Mouse (Mus musculus): ENCODE measurements around the gene Tmem79. TPM values are rescaled to one million over a fixed set of nuclear protein-coding genes. Genes with fewer than 3 reads are reported as not detected.

Gene Tmem79
- total and polyA plus RNA-seq, 3 experiments, result 1.6 to 3.7 (median 3.2) TPM

DNA sequence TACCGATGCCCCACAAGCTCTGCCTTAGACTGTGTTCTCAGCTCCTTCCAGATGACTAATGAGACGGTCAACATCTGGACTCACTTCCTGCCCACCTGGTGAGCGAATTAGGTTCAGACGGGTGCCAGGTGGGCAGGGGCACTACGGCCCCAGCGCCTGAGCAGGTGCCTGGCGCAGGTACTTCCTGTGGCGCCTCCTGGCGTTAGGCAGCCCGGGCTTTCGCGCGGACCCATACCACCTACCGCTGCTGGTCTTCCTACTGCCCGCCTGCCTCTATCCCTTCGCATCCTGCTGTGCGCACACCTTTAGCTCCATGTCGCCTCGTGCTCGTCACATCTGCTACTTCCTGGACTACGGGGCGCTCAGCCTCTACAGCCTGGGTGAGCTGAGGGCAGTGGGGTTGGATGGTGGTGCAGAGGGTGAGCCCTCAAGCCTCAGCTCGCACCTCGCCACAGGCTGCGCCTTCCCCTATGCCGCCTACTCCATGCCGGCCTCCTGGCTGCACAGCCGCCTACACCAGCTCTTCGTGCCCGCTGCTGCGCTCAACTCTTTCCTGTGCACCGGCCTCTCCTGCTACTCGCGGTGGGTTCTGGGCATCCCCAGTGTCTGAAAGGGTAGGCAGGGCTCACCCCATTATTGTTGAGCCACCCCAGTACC, 29.9 kb upstream of the Tmem79 start:
- TF ChIP-seq MXI1 (IDR thresholded peaks at IDR 0.05; ENCODE audit: low read depth, low read length) (no peak), ZKSCAN1 (IDR thresholded peaks at IDR 0.05; ENCODE audit: borderline replicate concordance, low read depth, low read length) (no peak), E2F4 (IDR thresholded peaks at IDR 0.05; ENCODE audit: insufficient replicate concordance, low read depth, low read length) (no peak), MYC (IDR thresholded peaks at IDR 0.05; ENCODE audit: low read depth, low read length) (no peak), KAT2A (IDR thresholded peaks at IDR 0.05; ENCODE audit: insufficient replicate concordance, low read length) (no peak), PAX5 (IDR thresholded peaks at IDR 0.05; ENCODE audit: low read length) (no peak), POLR2A (IDR thresholded peaks at IDR 0.05; ENCODE audit: low read depth, low read length) (no peak), MAFK (IDR thresholded peaks at IDR 0.05; ENCODE audit: insufficient replicate concordance, low read length) (no peak), JUN (IDR thresholded peaks at IDR 0.05; ENCODE audit: insufficient read depth, low read depth, low read length) (no peak), SIN3A (IDR thresholded peaks at IDR 0.05; ENCODE audit: low read length) (no peak), NELFE (IDR thresholded peaks at IDR 0.05; ENCODE audit: low read depth, low read length) (no peak), TBP (conservative IDR thresholded peaks at IDR 0.05; ENCODE audit: low read depth, low read length) (no peak), GABPA (IDR thresholded peaks at IDR 0.05; ENCODE audit: insufficient replicate concordance, low read depth, low read length) (no peak), BHLHE40 (IDR thresholded peaks at IDR 0.05; ENCODE audit: low read depth, low read length) (no peak), NRF1 (IDR thresholded peaks at IDR 0.05; ENCODE audit: low read depth, low read length) (no peak), USF1 (IDR thresholded peaks at IDR 0.05; ENCODE audit: low read depth, low read length) (no peak), ELF1 (IDR thresholded peaks at IDR 0.05; ENCODE audit: low read depth, low read length) (no peak), RAD21 (IDR thresholded peaks at IDR 0.05; ENCODE audit: low read depth, low read length) (no peak)
- peaks cover 18 to 49% of the 10 kb centered on the region in 2 experiments for H3K36me3 ChIP-seq (replicated peaks in 1 of 2; ENCODE audit: control insufficient read depth in 1 of 2, insufficient read depth in 1 of 2, low read length in 1 of 2)
- dilution Hi-C loops (cut with MboI; ENCODE audit: extremely low pct_ligation_motif_present, extremely low pct_unique_long_range_greater_than_20kb, low sequenced_read_pairs), result no loop called here
- DNase-seq (ENCODE audit: extremely low read depth), result no peak
- H3K27me3 ChIP-seq (replicated peaks), result no peaks in the 10 kb centered on the region
- peaks cover 7% of the 10 kb centered on the region for H3K9me3 ChIP-seq (replicated peaks; ENCODE audit: low read length)
- no peaks in the 10 kb centered on the region for H3K79me2 ChIP-seq (replicated peaks; ENCODE audit: control insufficient read depth, extremely low read depth, insufficient read depth, poor library complexity, severe bottlenecking)
- no peak overlapping the region for H3K4me2 ChIP-seq (ENCODE audit: insufficient read depth, low read depth, poor library complexity, severe bottlenecking)
- in situ Hi-C loops (cut with MboI; ENCODE audit: low pct_ligation_motif_present, low pct_unique_long_range_greater_than_20kb, low sequenced_read_pairs), result no loop called here
- H3K27ac ChIP-seq (ENCODE audit: insufficient read depth, low read depth), result no peak overlapping the region
- H3K4me1 ChIP-seq (ENCODE audit: control insufficient read depth in 1 of 2, insufficient read depth in 2 of 2), result no peaks in the 10 kb centered on the region
- no peak overlapping the region for H3K9ac ChIP-seq (ENCODE audit: insufficient read depth, low read depth)
- no peak overlapping the region for H3K4me3 ChIP-seq (replicated peaks in 1 of 3; ENCODE audit: low read depth in 2 of 3, low read length in 2 of 3, poor library complexity in 1 of 3)

DNA sequence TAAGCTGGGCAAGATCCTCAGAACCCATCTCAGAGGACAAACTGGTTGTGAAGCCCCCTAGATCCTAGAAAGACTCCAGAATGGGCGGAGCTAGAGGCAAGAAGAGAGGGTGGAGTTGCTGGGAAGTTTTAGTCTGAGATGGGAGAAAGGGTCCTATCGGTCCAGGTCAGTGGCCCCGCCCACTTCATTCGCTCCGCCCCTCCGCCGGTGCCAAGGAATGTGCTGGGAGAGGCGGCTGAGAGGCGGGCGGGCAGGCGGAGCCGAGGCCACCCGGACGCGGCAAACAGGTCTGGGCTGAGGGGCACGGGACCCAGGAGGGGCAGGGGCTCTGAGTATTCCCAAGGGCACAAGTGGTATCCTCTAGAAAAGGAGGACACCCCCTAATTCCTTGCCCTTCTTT, 28.4 kb upstream of the Tmem79 start, which contains the start of gene Paqr6:
Paqr6 (plus strand) TSS at position 248 of the 400 bp plus-strand sequence.
- no peak for DNase-seq (ENCODE audit: extremely low read depth)
- dilution Hi-C loops (cut with MboI; ENCODE audit: extremely low pct_ligation_motif_present, extremely low pct_unique_long_range_greater_than_20kb, low sequenced_read_pairs), result no loop called here

More for the DNA sequence above, 28.4 kb upstream of the Tmem79 start, which contains the start of gene Paqr6:
- Histone ChIP-seq H3K9ac (ENCODE audit: insufficient read depth, low read depth) (no peak within 1 kb of the TSS), H3K36me3 (replicated peaks in 1 of 2; ENCODE audit: control insufficient read depth in 1 of 2, insufficient read depth in 1 of 2, low read length in 1 of 2) (peaks cover 33 to 64% of the 10 kb centered on the region in 2 experiments), H3K27me3 (replicated peaks) (no peaks in the 10 kb centered on the region), H3K4me3 (replicated peaks in 1 of 3; ENCODE audit: low read depth in 2 of 3, low read length in 2 of 3, poor library complexity in 1 of 3) (no peak within 1 kb of the TSS), H3K79me2 (replicated peaks; ENCODE audit: control insufficient read depth, extremely low read depth, insufficient read depth, poor library complexity, severe bottlenecking) (no peaks in the 10 kb centered on the region), H3K4me1 (ENCODE audit: control insufficient read depth in 1 of 2, insufficient read depth in 2 of 2) (no peaks in the 10 kb centered on the region), H3K27ac (ENCODE audit: insufficient read depth, low read depth) (no peak within 1 kb of the TSS), H3K4me2 (ENCODE audit: insufficient read depth, low read depth, poor library complexity, severe bottlenecking) (no peak within 1 kb of the TSS), H3K9me3 (replicated peaks; ENCODE audit: low read length) (no peaks in the 10 kb centered on the region)
- TF ChIP-seq ETS1 (conservative IDR thresholded peaks at IDR 0.05; ENCODE audit: low read depth, low read length) (no peak), JUN (IDR thresholded peaks at IDR 0.05; ENCODE audit: insufficient read depth, low read depth, low read length) (no peak), NELFE (IDR thresholded peaks at IDR 0.05; ENCODE audit: low read depth, low read length) (no peak), ZNF384 (IDR thresholded peaks at IDR 0.05; ENCODE audit: low read depth, low read length) (no peak), MAFK (IDR thresholded peaks at IDR 0.05; ENCODE audit: insufficient replicate concordance, low read length) (no peak), ZMIZ1 (IDR thresholded peaks at IDR 0.05; ENCODE audit: low read depth, low read length) (no peak), POLR2AphosphoS2 (IDR thresholded peaks at IDR 0.05; ENCODE audit: low read depth, low read length) (no peak), IRF4 (IDR thresholded peaks at IDR 0.05; ENCODE audit: low read depth, low read length) (no peak), NRF1 (IDR thresholded peaks at IDR 0.05; ENCODE audit: low read depth, low read length) (no peak), MEF2A (IDR thresholded peaks at IDR 0.05; ENCODE audit: borderline replicate concordance, low read depth, low read length) (no peak)
- in situ Hi-C loops (cut with MboI; ENCODE audit: low pct_ligation_motif_present, low pct_unique_long_range_greater_than_20kb, low sequenced_read_pairs), result no loop called here

All from CH12.LX (cell line).